Mouse (Mus musculus) left cerebral cortex, postnatal 10 days (tissue): ENCODE measurements at regions not wholly inside any gene's neighbourhood (a gene's known extent, or its start where the extent isn't known, plus 50 kb on each side); places are given as distances from the start of the nearest gene placed in this dataset.
"Not testable (repeated sequence)": the region's sequence is repeated elsewhere in the genome, so short reads cannot be mapped to it uniquely, and the experiment has no call there.

ENCODE experiments used
- DNase-seq, 2 experiments: peaks; one replicate each; pipeline ENCODE4 v3.0.0; 2021 to 2022; ENCODE audit warnings: low spot score in 2 of 2, mixed read lengths in 1 of 2; ENCODE audit errors: extremely low spot score in 1 of 2
- intact Hi-C: fragments of 180-260 bp; cut with DNase I; formaldehyde crosslinking; loops from one replicate; pipeline ENCODE4 v1.15.1; 2025

DNA sequence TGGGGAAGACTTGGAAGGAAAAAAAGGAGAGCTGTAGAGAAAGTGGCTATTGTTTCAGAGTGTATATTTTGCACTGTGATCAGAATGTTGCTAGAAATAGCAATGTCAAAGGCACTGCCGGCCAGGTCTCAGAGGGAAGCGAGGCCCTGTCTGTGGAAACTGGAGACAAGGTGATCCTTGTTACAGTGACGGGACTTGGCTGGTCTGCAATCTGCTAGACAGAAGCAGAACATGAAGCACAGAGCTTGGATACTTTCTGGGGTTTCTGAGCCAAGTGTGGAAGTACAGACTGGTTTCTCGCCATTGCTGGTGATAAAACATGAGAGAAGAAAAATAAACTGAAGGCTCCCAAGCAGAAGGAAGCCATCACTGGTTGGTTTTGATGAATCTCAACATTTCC is 198.3 kb upstream of the Slc7a14 start:
- DNase-seq: no peak
- intact Hi-C loops: no loop called here

DNA sequence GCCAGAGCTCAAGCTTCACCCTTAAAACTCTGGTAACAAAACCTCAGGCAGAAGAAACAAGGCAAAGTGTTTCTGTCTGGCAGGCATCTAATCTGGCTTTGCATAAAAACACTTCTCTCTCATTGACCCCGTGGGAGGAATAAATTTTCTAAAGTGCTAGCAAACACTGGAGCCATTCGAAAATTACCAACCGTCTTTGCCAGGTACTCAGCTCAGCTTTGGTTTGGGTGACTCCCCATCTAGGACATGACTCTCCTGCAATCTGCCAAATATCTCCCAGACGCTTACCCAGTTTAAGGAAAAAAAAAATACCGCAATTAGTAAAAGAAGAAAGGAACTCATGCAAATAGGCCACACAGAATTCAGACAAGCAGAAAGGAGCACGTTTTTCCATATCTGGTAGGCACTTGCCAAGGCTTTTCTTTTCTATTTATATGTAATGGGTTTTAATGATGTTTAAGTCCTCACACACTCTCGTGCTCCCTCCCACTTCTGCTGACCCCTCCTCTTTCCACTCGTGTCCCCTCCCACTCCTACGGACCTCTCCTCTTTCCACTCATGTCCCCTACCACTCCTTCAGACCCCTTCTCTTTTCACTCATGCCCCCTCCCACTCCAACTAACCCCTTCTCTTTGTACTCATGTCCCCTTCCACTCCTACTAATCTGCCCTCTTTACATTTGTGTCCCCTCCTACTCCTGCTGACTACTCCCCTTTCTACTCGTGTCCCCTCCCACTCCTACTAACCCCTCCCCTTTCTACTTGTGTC is 189.2 kb upstream of the Slc7a14 start:
- peak in 1 of 2 experiments; percentile 24 for DNase-seq
- intact Hi-C loops: no loop called here

DNA sequence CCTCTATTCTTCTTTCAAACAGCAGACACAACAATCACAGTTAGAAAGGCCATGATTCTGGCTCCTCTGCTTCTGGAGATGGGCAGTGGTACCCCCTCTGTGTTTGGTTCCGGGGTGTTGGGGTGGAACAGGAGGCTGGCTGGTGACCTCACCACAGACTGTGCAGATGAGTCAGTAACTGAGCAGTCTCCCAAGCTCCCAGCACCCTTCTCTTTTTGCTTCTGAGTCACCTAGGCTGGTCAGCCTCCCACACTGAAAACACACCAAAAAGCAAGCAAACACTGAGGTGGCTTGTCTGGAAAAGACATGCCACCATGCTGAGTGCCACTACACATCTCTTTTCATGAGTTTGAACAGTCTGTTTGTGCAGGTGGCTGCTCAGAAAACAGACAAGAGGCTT is 185.1 kb upstream of the Slc7a14 start:
- no peak for DNase-seq
- intact Hi-C loops: no loop called here

DNA sequence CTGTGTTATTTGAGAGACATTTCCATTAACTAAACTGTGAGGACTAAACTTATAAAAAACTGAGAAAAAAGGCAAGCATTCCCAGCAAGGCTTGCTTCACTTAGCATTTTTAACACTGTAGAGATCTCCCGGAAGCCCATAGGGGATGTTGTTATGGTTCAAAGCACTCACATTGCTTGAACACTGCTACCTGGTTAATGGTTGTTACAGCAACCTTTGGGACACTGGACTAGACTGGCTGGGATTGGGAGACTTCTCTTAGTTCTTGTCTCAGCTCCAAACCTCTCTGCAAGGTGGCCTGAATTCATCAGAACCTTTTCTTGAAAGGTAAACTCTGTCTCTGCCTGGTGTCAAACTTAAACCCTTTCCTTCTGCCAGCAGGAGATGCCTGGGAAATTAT is 184.5 kb upstream of the Slc7a14 start:
- DNase-seq: no peak
- intact Hi-C loops: no loop called here

DNA sequence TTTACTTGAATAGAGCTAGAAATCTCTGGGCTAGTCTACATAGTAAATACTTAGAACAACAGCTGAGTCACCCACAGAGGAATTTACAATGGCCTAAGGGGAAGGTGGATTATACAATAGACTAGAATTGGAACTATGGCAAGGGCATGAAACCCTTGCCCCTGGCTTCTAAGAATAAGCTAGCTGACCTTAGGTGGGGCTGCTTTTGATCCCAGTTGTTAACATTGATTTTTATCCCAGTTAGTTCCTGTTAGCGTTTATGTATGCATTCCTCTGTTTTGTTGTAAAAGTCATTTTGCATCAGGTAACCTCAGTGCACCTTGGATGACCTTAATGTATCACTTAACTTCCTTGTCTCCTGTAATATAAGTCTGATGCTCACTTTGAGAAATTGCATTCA is 181.6 kb upstream of the Slc7a14 start:
- DNase-seq, intact Hi-C loops: not testable (repeated sequence)

DNA sequence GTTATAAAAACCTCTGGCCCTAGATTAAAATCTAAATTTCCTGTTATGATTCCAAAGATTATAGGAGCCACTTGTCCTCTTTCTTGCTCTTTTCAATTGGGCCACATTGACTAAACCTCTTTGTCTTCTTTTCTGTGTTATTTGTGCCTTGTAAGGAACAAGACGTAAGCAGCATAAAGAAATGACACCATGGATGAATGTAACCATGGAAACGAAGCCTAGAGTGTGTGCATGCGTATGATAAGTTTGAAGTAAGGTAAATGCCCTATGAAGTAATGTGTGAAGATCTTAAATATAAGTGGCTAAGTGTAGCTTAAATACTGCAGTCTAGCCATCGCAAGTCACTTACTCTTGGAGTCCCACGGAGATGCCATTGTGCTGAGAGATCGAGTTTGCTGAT is 177.4 kb upstream of the Slc7a14 start:
- intact Hi-C loops: no loop called here
- DNase-seq: no peak

DNA sequence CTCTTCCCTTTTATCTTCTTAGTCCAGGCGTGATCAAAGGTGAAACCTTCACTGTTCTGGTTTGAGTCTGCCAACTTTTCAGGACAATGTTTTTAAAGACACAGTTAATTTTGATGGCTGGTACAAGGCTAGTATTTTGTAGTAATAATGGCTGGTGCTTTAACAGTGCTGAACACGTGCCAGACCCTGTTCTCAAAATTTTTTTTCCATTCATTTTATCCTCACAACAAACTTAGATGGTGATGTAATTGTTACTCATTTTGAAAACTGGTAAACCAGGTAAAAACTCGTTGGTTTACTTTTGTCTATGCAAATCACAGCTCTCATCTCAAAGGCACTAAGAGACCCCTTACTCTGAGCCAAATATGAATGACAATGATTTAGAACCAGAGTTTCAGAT is 171.8 kb upstream of the Slc7a14 start:
- intact Hi-C loops: no loop called here
- DNase-seq: no peak

DNA sequence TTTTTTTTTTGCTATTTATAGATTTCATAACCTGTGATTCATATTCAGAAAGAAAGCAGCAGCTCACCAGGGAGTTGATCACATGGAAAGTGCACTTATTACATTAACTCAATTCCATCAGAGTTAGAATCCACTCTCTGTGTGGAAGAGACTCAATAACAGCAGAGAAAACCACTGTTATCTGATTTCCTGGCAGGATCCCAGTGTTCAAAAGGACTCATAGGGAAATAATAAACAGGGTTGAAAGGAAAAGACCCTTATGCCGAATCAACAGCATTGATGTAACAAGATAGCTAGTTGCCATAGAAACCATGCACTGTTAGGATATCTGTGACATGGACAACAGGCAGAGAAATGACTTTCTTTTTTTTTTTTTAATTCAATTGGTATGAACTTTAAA is 157.7 kb upstream of the Slc7a14 start:
- no peak for DNase-seq
- intact Hi-C loops: no loop called here

DNA sequence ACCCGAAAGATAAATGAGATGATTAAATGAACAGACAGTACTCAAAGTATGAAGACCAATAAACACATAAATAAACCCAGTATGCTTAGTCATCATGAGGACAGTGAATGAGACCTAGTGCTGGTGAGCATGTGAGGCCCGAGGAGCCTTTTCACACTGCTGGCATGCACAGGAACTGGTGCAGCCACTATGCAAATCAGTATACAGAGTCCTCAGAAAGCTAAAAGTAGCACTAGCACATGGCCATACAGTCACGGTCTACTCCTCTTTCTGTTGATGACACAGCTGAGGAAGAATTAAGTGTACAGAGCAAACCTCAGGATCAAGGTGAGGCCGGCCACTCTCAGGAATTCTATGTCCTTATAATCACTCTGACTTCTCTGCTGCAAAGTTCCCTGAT is 154.1 kb upstream of the Slc7a14 start:
- intact Hi-C loops: no loop called here
- no peak for DNase-seq

DNA sequence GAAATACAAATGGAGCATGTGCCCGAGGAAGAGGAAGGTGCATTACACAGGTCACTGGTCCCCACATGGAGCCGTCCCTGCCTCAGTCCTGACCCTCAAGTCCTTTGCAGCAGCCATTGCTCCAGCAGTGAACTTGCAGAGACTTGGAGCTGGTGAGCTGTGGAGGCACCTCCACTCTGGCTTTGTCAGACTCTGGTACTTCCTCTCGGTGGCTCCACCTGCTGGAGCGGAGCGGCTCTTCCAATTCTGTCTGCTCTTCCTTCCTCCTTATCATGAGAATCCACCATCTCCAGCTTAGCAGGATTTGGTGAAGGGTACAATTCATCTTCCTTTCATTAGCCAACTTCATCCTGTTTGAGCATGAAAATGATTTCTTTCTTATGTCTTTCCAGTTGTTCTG is 149.3 kb upstream of the Slc7a14 start:
- intact Hi-C loops: loop anchor here (5.0 kb wide), 1 partner anchor 312 kb away; the partner anchor contains the start of gene Cldn11
- peak in 1 of 2 experiments; percentile 56 for DNase-seq

DNA sequence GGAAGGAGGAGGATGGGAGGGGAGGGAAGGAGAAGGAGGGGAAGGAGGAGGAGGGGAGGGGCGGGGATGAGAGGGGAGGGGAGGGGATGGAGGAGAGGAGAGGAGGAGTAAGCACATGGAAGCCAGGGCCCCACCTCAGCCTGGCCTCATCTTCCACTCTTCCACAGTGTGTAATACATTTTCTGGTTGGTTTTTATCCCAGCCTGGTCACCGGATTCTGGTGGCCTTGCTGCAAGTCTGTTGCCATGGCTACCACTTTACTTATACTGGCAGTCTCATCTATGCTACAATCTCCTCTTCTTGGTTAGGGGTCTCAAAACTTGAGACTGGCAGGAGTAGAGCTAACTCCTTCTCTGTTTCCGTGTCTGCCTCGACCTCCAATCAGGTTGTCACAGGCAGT is 147.8 kb upstream of the Slc7a14 start:
- DNase-seq: no peak
- intact Hi-C loops: loop anchor here (5.0 kb wide), 1 partner anchor 311 kb away; the partner anchor contains the start of gene Cldn11

DNA sequence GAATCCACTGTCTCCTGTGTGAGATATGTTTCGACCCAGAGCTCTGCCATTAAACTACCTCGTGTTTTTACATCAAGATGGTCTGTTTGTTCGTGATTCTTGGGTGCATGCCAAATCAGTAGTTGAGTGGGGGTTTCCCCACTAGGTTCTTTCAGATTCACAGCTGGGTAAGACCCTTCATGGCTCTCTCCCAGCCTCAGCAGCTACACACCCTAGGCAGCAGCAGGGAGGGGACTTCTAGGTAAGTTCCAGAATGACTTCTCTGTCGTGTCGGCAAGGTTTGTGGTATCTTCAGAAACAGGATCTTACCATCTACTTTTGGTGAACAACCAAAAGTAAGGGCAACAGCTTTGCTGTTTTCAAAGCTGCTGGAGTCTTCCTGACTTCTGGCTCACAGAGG is 144.9 kb upstream of the Slc7a14 start:
- DNase-seq: no peak
- intact Hi-C loops: loop anchor here (5.0 kb wide), 1 partner anchor 308 kb away; the partner anchor contains the start of gene Cldn11

DNA sequence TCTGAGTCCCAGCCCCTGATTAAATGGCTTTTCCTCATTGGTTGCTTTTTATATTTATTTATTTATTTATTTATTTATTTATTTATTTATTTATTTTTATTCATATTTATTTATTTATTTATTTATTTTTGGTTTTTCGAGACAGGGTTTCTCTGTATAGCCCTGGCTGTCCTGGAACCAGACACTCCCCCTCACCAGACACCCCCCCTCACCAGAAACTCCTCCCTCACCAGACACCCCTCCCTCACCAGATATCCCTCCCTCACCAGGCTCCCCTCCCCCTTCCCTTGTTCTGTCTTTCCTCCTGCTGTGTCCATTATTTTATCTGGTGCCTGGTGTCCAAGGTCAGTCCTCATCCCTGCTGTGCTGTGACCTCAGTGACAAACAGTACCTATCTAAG is 134.7 kb upstream of the Slc7a14 start:
- intact Hi-C loops: no loop called here

DNA sequence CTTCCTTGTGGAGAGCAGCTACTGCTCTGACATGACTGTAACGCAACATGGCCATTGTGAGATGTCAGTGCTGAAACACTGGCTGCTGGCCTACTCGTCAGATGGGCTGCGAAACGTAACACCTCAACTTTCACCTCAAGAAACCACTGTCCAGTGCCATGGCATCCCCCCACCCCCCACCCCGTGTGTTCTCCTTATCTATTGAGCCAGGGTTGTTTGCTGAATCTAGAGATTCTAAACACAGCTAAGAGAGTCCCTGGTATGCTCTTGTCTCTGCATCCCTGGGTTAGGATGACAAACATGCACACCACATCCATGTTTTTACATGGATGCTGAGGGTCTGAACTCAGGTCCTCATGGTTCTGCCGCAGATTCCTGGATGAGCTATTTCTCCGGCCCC is 134.1 kb upstream of the Slc7a14 start:
- no peak for DNase-seq
- intact Hi-C loops: no loop called here

More for the DNA sequence above, 134.7 kb upstream of the Slc7a14 start:
- DNase-seq: no peak

DNA sequence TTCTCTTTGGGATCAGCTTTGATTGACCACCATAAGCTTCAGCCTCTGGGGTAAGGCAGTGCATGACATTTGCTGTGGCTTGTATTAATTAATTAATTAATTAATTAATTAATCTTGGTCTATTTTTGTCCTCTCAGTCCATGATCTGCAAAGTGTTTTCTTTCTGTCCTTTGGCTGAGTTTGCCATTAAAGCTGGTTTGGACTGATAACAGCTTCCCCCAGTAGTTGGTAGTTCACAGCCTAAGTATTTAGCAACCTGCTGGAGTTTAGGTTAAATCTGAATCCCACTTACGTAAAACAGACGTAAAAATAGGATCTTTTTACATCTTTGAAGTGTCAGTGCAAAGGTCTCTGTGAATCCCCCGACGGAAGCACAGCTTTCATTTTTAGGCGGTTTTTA is 133.7 kb upstream of the Slc7a14 start:
- DNase-seq: no peak
- intact Hi-C loops: no loop called here

DNA sequence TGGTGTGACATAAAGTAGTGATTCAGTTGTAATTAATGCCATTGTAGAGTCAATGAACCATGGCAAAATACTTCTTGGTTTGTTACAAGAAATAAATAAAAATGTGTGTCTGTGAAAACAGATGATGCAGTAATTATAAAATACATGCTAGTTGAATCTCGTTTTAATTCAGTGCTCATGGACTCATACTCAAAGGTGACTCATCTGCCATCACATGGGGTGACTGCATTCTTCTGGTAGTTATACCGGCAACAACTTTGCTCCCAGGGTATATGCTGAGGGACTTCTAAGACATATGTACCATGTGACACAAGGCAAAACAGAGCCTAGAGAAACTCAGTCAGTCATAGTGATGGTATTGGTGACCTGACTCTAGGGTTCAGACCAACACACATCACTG is 130.1 kb upstream of the Slc7a14 start:
- no peak for DNase-seq
- intact Hi-C loops: no loop called here

DNA sequence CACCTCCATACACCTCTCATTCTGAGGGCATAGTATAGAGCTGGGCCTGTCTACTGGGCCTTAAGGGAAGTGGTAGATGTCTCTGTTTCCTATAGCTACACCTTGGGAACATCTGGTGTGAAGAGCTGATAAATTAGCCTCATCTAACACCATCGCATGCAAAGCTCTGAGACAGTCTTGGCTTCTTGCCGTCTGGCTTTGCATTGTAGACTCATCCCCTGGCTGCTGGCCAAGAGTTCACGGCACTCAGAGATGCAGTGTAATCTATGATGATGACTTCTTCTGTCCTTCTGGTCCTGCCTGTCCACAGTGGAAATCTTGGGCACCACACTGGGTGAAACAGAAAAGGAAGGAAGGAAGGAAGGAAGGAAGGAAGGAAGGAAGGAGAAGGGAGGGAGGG is 127.8 kb upstream of the Slc7a14 start:
- peak in 1 of 2 experiments; percentile 46 for DNase-seq
- intact Hi-C loops: no loop called here

DNA sequence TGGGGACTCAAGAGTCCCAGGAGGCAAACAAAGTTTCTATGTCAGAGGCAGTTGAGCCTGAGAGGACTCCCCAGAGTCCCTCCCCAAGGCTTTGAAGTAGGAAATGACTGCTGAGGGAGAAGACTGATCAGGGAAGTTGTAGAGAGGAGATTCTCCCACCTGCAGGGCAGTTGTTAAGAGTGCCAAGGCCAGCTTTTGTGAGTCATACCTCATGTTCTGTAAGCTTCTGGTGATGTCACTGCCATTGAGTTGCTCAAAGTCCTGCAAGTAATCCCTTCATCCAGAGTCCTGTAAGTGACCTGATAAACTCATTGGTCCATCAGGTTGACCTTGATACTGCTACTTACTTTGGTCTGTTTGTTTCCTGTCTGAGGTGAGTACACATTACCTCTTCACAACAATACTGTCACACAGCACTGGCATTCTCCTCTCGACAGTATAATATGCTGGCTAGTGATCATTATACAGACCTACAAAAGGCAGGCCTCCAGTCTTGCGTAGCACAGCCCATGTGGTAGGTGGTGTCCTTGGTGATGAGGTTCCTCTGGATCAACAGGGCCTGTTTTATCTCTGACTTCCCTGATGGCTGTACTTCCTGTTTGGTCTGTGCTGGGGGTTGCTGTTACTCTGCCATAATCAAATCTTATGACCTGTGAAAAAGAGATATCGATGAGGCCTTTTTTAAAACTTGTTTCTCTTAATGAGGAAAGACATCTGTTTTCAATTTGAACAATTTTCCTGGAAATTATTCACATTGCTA is 125.2 kb upstream of the Slc7a14 start:
- no peak for DNase-seq
- intact Hi-C loops: no loop called here

DNA sequence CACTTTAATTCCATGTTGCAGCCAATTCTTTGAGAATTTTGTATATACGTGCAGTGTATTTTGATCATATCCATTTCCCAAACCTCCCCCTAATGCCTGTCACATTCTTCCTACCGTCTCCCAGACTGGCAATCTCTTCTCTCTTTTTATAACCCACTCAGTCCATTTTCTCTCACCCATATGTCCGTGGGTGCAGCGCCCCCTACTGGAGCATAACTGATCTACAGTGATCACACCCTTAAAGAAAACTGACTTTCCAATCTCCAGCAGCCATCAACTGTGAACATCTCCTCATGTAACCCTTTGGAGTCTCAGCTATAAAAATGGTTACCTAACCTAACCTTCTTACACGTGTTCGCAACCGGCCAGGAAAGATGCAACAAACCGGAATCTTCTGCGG is 123.0 kb upstream of the Slc7a14 start:
- DNase-seq: no peak
- intact Hi-C loops: no loop called here

DNA sequence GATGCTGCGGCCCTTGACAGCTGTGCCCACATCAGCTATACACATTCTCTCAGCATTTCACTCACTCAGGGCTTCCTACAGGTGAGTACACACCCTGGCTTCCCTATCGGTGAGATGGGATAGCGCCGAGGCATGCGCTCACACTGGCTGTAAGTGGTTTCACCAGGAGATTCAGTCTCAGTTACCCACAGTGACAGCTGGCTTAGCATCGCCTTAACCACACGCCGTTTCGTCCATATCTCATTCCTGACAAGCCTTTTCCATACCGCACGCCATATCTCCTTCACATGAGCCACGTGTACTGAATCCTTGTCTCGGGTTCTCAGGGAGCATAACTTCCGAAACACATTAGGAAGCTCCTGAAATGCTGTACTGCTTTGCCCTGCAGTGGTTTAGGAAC is 113.3 kb upstream of the Slc7a14 start:
- intact Hi-C loops: no loop called here
- DNase-seq: no peak
